Mouse (Mus musculus) E14TG2a.4 (cell line): Measurements from ENCODE around the gene Hdac6.

ENCODE experiments used
- CTCF ChIP-seq: conservative IDR thresholded peaks from 2 replicates; pipeline ENCODE4 v1.5.1; 2014; ENCODE audit warnings: low read length
- NANOG ChIP-seq: IDR thresholded peaks from 2 replicates; pipeline ENCODE4 v1.6.1; 2014; ENCODE audit warnings: borderline replicate concordance, low read length, mixed read lengths
- POU5F1 ChIP-seq: IDR thresholded peaks from 2 replicates; pipeline ENCODE4 v1.6.1; 2014; ENCODE audit warnings: low read length, borderline replicate concordance

DNA sequence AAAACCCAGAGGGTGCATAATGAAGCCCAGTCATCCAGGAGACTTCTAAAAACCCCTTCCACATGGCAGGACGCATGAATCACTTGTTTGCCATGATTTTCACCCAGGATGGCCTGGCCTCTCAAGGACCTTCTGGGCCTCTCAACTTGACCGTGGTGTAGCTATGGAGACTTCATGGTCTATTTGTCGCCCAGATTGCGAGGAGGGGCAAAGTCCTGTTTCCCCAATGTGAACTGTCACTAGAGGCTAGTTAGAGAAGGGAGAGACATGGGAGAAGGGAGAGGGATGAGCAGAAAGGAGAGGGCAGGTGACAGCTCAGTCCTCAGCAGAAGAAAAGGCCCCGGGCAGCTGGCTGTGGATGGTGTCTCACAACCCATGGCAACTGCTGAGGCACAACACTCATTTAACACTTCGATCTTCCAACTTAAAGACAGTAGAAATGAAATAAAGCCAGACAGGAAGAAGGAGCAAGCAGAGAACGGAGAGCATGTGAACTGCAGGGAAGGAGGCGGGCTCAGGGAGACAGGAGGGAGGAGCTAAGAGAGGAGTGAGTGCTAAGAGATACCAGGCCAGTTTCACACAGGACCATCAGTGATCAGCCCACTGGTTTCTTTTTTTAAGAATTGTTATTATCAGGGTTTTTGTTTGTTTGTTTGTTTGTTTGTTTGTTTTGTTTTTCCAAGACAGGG is 44.8 kb upstream of the Hdac6 start:
- TF ChIP-seq CTCF: no peak
- no peak for TF ChIP-seq NANOG
- no peak for TF ChIP-seq POU5F1
